8 mouse cellular contexts compared by ENCODE assay signal in the genomic region with DNA sequence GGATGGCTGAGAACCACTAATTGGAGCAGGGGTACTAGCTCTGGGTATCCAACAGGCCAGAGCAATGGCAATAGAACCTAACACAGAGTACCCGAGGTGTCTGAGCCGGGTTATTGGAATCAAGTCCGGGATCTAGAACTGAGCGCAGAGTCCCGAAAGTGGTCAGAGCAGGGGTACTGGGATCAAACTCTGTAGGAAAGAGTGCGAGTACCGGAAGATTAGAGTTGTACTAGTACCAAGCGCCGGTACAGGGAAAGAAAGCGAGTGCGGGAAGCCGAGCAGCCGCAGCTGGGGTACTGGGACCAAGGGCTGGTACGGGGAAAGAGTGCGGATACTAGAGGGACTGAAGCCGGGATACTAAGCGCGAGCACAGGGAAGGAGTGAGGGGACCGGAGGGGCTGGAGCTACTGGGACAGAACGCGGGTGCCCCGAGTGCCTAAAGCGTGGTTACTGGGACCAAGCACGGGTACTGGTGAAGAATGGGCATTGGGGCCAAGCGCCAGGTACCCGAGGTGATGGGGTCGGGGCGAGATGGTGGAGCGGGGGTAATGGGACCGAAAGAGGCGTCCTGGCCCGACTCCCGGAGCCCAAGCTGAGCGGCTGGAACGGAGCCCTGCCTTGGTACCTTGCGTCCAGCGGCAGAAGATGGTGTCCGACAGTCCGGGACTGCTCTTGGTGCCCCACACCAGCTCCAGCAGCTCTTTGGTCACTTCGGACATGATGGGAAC. TPM values are rescaled to one million over a fixed set of nuclear protein-coding genes. Genes with fewer than 3 reads are reported as not detected.
A peak's percentile ranks its signal among the peaks of the same experiment; 100 is the strongest.
DNase-seq lines count a peak whose midpoint lies in the region; ATAC-seq lines count a peak whose summit lies in the region.

No protein-coding gene starts in this region.

- peak; percentile 74 for ATAC-seq in embryonic facial prominence, embryonic 12.5 days (ENCODE audit: insufficient number of reproducible peaks, insufficient read depth, low FRiP score, low TSS enrichment)
- ATAC-seq in hindbrain, embryonic 16.5 days = peak; percentile 86

- H3K4me2 ChIP-seq in embryonic facial prominence, embryonic 12.5 days (replicated peaks) = peak overlapping the region; percentile 79
- peak overlapping the region; percentile 72 for H3K4me2 ChIP-seq in hindbrain, embryonic 16.5 days (ENCODE audit: low read length)

- H3K4me3 ChIP-seq in embryonic facial prominence, embryonic 12.5 days = peak overlapping the region; percentile 86
- peak overlapping the region; percentile 85 for H3K4me3 ChIP-seq in hindbrain, embryonic 16.5 days (ENCODE audit: low read length)

- peak; percentile 11 to 21 for DNase-seq in left cerebral cortex, adult 18-20 months (ENCODE audit: low spot score in 2 of 2)
- no peak for DNase-seq in left cerebral cortex, adult 8-10 months (ENCODE audit: low spot score in 2 of 2)
- DNase-seq in R1 (ENCODE audit: low read depth, low spot score) = peak; percentile 40
- peak; percentile 10 for DNase-seq in lung, postnatal 25 days (ENCODE audit: low spot score)
- DNase-seq in right cerebral cortex, postnatal 14 days = peak; percentile 43
- no peak for DNase-seq in adrenal gland, postnatal 4 days (ENCODE audit: low spot score in 2 of 2)

- no peaks in the 10 kb centered on the region for H3K9me3 ChIP-seq in embryonic facial prominence, embryonic 12.5 days
- H3K9me3 ChIP-seq in hindbrain, embryonic 16.5 days (ENCODE audit: control insufficient read depth, low read length) = no peaks in the 10 kb centered on the region

- peak overlapping the region; percentile 76 for H3K9ac ChIP-seq in embryonic facial prominence, embryonic 12.5 days
- peak overlapping the region; percentile 80 for H3K9ac ChIP-seq in hindbrain, embryonic 16.5 days (ENCODE audit: low read depth, low read length)

- peaks cover 8% of the 10 kb centered on the region for H3K4me1 ChIP-seq in embryonic facial prominence, embryonic 12.5 days
- H3K4me1 ChIP-seq in hindbrain, embryonic 16.5 days (ENCODE audit: control insufficient read depth, insufficient read depth, low read depth, low read length) = peaks cover 9% of the 10 kb centered on the region

- H3K27me3 ChIP-seq in embryonic facial prominence, embryonic 12.5 days = no peaks in the 10 kb centered on the region
- H3K27me3 ChIP-seq in hindbrain, embryonic 16.5 days (replicated peaks; ENCODE audit: control insufficient read depth, insufficient read depth, low read length) = no peaks in the 10 kb centered on the region

- peak overlapping the region; percentile 50; the same call in 1 of the 2 replicates for H3K27ac ChIP-seq in embryonic facial prominence, embryonic 12.5 days
- H3K27ac ChIP-seq in hindbrain, embryonic 16.5 days (ENCODE audit: low read depth, low read length) = peak overlapping the region; percentile 76; the same call in 1 of the 2 replicates

- WGBS in embryonic facial prominence, embryonic 12.5 days = under 1% methylated on average over 40 of the region's 40 CpGs
- WGBS in hindbrain, embryonic 16.5 days = under 1% methylated on average over 35 of the region's 40 CpGs

- no peaks in the 10 kb centered on the region for H3K36me3 ChIP-seq in embryonic facial prominence, embryonic 12.5 days
- no peaks in the 10 kb centered on the region for H3K36me3 ChIP-seq in hindbrain, embryonic 16.5 days (ENCODE audit: control insufficient read depth, insufficient read depth, low read length)

RNA-seq across cellular contexts. Expression of gene Mindy3, which starts 0.6 kb away (rescaled TPM):
- total RNA-seq in left cerebral cortex, adult 18-20 months (2021) = 10 to 100 TPM; 49.8 to 56.2 TPM
- total RNA-seq in left cerebral cortex, adult 8-10 months (2022) = 10 to 100 TPM; 49.8 to 64.0 (median 53.7) TPM
- 24.1 and 27.4 TPM in 2 replicates for polyA plus RNA-seq in embryonic facial prominence, embryonic 12.5 days (2016; fragmentation: Nextera tagmentation; extraction: Ambion mirVana)
- 46.0 and 46.1 TPM in 2 replicates for polyA plus RNA-seq in hindbrain, embryonic 16.5 days (2015; fragmentation: Nextera tagmentation; extraction: Ambion mirVana)
- 10 to 100 TPM; 41.7 to 42.5 TPM for total RNA-seq in adrenal gland, postnatal 4 days (2021)

Comparison
In these comparisons a context has a peak if more than half of its experiments do, and no peak if none do; other contexts are left out.
1. DNase-seq: peak in left cerebral cortex, adult 18-20 months (2 of 2), R1 (single experiment), lung, postnatal 25 days (single experiment) and right cerebral cortex, postnatal 14 days (single experiment); none in left cerebral cortex, adult 8-10 months (0 of 2) and adrenal gland, postnatal 4 days (0 of 2).